Mouse (Mus musculus) cerebellum, postnatal 4 days (tissue): ENCODE data around the gene Oxsm.
A peak's percentile ranks its signal among the peaks of the same experiment; 100 is the strongest.

Experiments used
- DNase-seq, 2 experiments: peaks; one replicate each; pipeline ENCODE4 v3.0.0; 2022; ENCODE audit warnings: low spot score in 2 of 2, mixed read lengths in 1 of 2

Oxsm gene

GRCm38 (mm10) chr14:16242193-16242815, 7.3 kb downstream of the Oxsm start:
- DNase-seq, result no peak

GRCm38 (mm10) chr14:16236466-16236865, 13.1 kb downstream of the Oxsm start:
- DNase-seq, result no peak

GRCm38 (mm10) chr14:16233515-16233914, 16.1 kb downstream of the Oxsm start:
- no peak for DNase-seq

GRCm38 (mm10) chr14:16230581-16230980, 19.0 kb downstream of the Oxsm start:
- no peak for DNase-seq

DNA sequence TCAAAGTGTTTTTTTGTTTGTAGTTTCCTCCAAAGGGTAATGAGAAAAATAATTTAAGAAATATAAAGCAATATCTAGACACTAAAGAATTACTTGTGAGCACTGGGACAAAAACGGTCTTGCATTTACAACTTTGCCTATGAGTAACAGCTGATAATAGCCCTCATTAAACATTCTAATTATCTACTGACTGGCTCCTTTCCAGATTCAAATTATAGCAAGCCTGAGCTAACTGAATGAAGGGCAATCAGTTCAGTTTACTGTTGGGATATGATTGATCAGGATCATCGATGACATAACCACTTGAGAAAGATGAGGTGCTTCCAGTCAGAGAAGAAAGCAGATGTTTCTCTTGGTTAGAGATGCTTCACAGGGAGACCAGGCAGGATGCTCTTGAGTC, 20.2 kb downstream of the Oxsm start:
- DNase-seq, result no peak

DNA sequence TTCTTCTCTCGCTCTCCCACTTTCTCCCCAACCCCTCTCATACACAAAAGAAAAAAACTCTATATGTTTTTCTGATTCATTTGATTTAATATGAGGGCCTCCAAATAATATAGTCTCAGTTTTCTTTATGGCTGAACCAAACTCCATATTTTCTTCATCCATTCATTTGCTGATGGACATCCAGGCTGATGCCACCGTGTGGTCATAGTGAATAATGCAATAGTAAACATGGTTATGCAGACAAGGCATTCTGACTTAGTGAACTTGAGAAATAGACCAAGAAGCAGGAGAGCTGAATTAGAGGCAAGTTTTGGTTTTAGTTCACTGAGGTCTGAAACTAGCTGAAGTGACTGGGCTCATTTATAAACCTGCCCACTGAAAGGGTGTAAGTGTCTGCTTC, 30.6 kb downstream of the Oxsm start:
- no peak for DNase-seq

DNA sequence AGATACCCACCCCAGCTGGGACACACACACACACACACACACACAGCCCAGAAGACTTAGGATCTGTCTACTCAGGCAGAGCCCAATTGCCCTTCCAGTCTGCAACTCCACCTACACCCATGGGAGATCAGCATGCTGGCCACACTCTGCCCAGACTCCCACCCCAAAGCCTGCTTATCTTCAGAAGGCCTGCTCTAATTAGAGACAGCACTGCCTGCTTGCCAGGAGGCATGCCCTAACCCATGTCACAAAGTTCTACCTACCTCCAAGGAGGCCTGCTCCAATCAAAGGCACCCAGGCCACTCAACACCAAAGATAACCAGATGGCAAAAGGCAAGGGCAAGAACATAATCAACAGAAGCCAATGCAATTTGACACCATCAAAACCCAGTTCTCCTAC, 41.9 kb downstream of the Oxsm start:
- no peak for DNase-seq

GRCm38 (mm10) chr14:16201673-16202072, 47.9 kb downstream of the Oxsm start:
- no peak for DNase-seq

GRCm38 (mm10) chr14:16200969-16201638, 48.5 kb downstream of the Oxsm start:
- DNase-seq, result peak; percentile 81 to 94

DNA sequence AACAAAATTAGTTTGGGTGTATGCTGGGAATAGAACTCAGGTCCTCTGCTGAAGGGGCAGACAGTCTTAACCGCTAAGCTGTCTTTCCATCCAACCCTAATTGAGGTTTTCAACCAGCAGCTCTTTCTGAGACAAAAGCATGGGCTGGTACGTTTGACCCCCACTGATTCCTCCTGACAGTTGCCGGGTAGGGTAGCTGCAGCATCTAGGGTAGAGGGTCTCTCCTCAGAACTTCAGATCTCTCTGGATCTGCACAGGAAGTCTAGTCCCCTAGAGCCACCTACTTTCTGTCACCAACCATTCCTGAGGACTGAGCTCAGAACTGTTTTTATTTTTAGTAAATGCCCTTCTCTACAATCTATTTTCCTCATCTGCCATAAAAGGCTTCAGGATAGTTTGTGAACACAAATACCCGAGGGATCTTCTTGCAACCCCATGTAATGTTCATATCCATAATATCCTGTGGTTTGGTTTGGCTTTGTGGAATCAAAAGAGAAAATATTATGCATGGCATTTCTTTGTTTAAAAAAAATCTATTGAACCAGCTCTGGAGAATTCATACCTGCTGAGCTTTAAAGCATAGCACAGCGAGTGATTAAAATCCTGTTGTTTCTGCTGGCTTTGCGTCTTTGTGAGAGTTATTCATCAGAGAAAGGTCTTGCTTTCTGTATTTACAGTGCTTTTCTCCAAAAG, 49.2 kb downstream of the Oxsm start:
- peak in 1 of 2 experiments; percentile 5 for DNase-seq

- peak in 1 of 2 experiments; percentile 4 for DNase-seq
Measured at GRCm38 (mm10) chr14:16196518-16196917, 53.1 kb downstream of the Oxsm start.

- no peak for DNase-seq
Measured at GRCm38 (mm10) chr14:16195486-16195885, 54.1 kb downstream of the Oxsm start.

GRCm38 (mm10) chr14:16194125-16194524, 55.5 kb downstream of the Oxsm start:
- no peak for DNase-seq

GRCm38 (mm10) chr14:16189142-16189541, 60.5 kb downstream of the Oxsm start:
- DNase-seq, result no peak
